Mouse (Mus musculus) liver, postnatal 0 days (tissue): ENCODE data around the gene H2-Ob.

Experiments used
- CTCF ChIP-seq: sonication (generic); IDR thresholded peaks from 2 replicates; pipeline ENCODE4 v1.5.1; 2016; ENCODE audit warnings: antibody characterized with exemption, low read depth
- EP300 ChIP-seq: IDR thresholded peaks from 2 replicates; pipeline ENCODE4 v1.6.1; 2016; ENCODE audit warnings: antibody characterized with exemption, low read depth, mild to moderate bottlenecking

- TF ChIP-seq CTCF, result no peak
- no peak for TF ChIP-seq EP300
Measured at GRCm38 (mm10) chr17:34206731-34207130, 32.0 kb upstream of the H2-Ob start.
